Mouse (Mus musculus) embryonic facial prominence, embryonic 12.5 days (tissue): ENCODE data around the gene Ano2. TPM values are rescaled to one million over a fixed set of nuclear protein-coding genes. Genes with fewer than 3 reads are reported as not detected.

ENCODE experiments used
- ATAC-seq: fragments of 200-750 bp; cut with Nextera tagmentation; 2 replicates; pipeline ENCODE4 v1.8.0; 2017; ENCODE audit not compliant: insufficient number of reproducible peaks, insufficient read depth, low FRiP score, low TSS enrichment
- H3K27ac ChIP-seq: fragments of 300-500 bp; sonication (generic); 2 replicates; pipeline ENCODE4 v1.5.1; 2016; ENCODE audit warnings: mild to moderate bottlenecking
- H3K27me3 ChIP-seq: fragments of 300-500 bp; sonication (generic); 2 replicates; pipeline ENCODE4 v1.6.1; 2016; ENCODE audit warnings: mild to moderate bottlenecking, moderate library complexity
- H3K36me3 ChIP-seq: fragments of 300-500 bp; sonication (generic); 2 replicates; pipeline ENCODE4 v1.6.1; 2016; ENCODE audit warnings: mild to moderate bottlenecking
- H3K4me1 ChIP-seq: fragments of 300-500 bp; sonication (generic); 2 replicates; pipeline ENCODE4 v1.6.1; 2016
- H3K4me2 ChIP-seq: fragments of 300-500 bp; sonication (generic); replicated peaks from 2 replicates; pipeline ENCODE4 v1.6.1; 2016; ENCODE audit warnings: mild to moderate bottlenecking, moderate library complexity
- H3K4me3 ChIP-seq: fragments of 300-500 bp; sonication (generic); 2 replicates; pipeline ENCODE4 v1.5.1; 2016; ENCODE audit warnings: mild to moderate bottlenecking
- H3K9ac ChIP-seq: fragments of 300-500 bp; sonication (generic); 2 replicates; pipeline ENCODE4 v1.6.1; 2016; ENCODE audit warnings: mild to moderate bottlenecking, moderate library complexity
- H3K9me3 ChIP-seq: fragments of 300-500 bp; sonication (generic); 2 replicates; pipeline ENCODE4 v1.6.1; 2016; ENCODE audit warnings: mild to moderate bottlenecking, moderate library complexity
- whole genome bisulfite sequencing: fragments of 180-500 bp; shearing (Covaris S2); methylation state at CpG from one replicate; pipeline ENCODE4 v1.1.7; 2016; 5-methylcytosine and 5-hydroxymethylcytosine counted together
- polyA plus RNA-seq: library from polyadenylated mRNA; unstranded; fragments of >200 nt; fragmentation: Nextera tagmentation; extraction: Ambion mirVana; gene quantifications from 2 replicates; pipeline ENCODE4 v1.2.1, GENCODE M21; 2016

Gene Ano2
- polyA plus RNA-seq, 1 experiment from 2014 or later: 0.35 TPM

- no peak overlapping the region for H3K4me2 ChIP-seq
- no peak overlapping the region for H3K9ac ChIP-seq
- ATAC-seq: no peak
- no peak overlapping the region for H3K27ac ChIP-seq
- no peaks in the 10 kb centered on the region for H3K36me3 ChIP-seq
- WGBS: 91% methylated on average over 12 of the region's 12 CpGs
- H3K4me1 ChIP-seq: peaks cover 14% of the 10 kb centered on the region; the same call in 1 of the 2 replicates
- no peaks in the 10 kb centered on the region for H3K27me3 ChIP-seq
- no peak overlapping the region for H3K4me3 ChIP-seq
- no peaks in the 10 kb centered on the region for H3K9me3 ChIP-seq
These were observed 398.5 kb downstream of the Ano2 start for GRCm38 (mm10) chr6:126088489-126089265.

Other genes with a start within 250 kb of the Ano2 start
- gene Cd9, start 195.6 kb upstream of the Ano2 start, polyA plus RNA-seq: 70.5 and 72.0 TPM in 2 replicates
- gene Vwf, start 143.6 kb upstream of the Ano2 start, polyA plus RNA-seq: 7.4 and 7.5 TPM in 2 replicates